Mouse (Mus musculus) megakaryocyte, embryonic 14.5 days (primary cell): ENCODE data around the gene Il1rl1. TPM values are rescaled to one million over a fixed set of nuclear protein-coding genes. Genes with fewer than 3 reads are reported as not detected.
A peak's percentile ranks its signal among the peaks of the same experiment; 100 is the strongest.

Experiments used
- H3K27me3 ChIP-seq: replicated peaks from 2 replicates; pipeline ENCODE3; 2012; ENCODE audit warnings: inconsistent platforms
- H3K36me3 ChIP-seq: replicated peaks from 2 replicates; pipeline ENCODE3; 2012; ENCODE audit warnings: low read length, inconsistent platforms, mixed read lengths
- H3K4me1 ChIP-seq: 2 replicates; pipeline ENCODE4 v1.6.1; 2012; ENCODE audit warnings: inconsistent platforms
- H3K4me3 ChIP-seq: replicated peaks from 2 replicates; pipeline ENCODE3; 2012; ENCODE audit warnings: moderate library complexity, mild to moderate bottlenecking, inconsistent platforms
- H3K9me3 ChIP-seq: 2 replicates; pipeline ENCODE4 v1.6.1; 2012; ENCODE audit warnings: inconsistent platforms
- FLI1 ChIP-seq: IDR thresholded peaks from 2 replicates; pipeline ENCODE4 v1.6.1; 2012; ENCODE audit warnings: low read length, inconsistent platforms, mixed read lengths
- GATA1 ChIP-seq: IDR thresholded peaks from 3 replicates; pipeline ENCODE4 v1.6.1; 2012; ENCODE audit warnings: mixed read lengths, low read length, inconsistent platforms, borderline replicate concordance
- polyA plus RNA-seq: library from polyadenylated mRNA; stranded (reverse); fragments of >175 nt; gene quantifications from 2 replicates; pipeline ENCODE4 v1.2.3, GENCODE M21; 2012; ENCODE audit warnings: low replicate concordance; ENCODE audit not compliant: insufficient read depth

Gene Il1rl1
- polyA plus RNA-seq: 0.48 TPM in 1 of 2 replicates, not detected in the other

DNA sequence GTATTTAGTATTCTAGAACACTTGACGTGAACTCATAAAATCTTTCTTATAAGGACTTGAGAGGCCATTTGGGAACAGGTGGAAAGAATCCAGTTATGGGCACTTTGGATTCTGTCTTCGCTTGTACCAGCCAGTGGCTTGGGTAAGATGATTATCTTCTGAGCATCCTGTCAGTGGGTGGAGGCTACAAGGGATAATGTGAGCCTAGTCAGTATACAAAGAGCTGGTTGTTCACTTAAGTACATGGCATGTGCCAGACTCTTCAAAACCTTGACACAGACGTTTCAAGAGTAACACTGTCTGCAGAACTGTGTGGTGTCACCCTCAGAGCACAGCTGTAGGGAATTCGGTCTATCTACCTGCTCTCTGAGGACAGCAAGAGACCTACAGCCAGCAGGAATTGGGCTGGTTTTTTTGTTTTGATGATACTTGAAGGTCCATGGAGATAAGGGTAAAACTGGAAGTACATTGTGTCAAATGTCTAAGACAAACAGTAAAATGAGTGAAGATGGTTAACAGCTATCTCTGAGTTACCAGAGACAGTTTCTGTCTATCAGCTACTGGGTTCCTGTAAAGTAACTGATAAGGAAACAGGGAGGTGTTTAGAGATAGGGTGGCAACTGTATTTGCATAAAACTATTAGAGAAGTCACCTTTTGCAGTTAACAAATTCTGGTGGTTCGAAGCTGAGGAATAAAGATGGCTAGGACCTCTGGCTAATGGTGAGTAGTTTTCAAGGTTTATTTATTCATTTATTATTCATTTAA, at the start of gene Il1rl1:
TSS of gene Il1rl1 (plus strand) at position 661 of the 766 bp plus-strand sequence.
- Histone ChIP-seq H3K4me1 (peaks cover 23% of the 10 kb centered on the region; the same call in 1 of the 2 replicates), H3K9me3 (no peaks in the 10 kb centered on the region), H3K4me3 (peak within 1 kb of the TSS; percentile 2), H3K36me3 (no peaks in the 10 kb centered on the region), H3K27me3 (peaks cover 2% of the 10 kb centered on the region)
- no peak for TF ChIP-seq GATA1
- TF ChIP-seq FLI1: no peak

GRCm38 (mm10) chr1:40380111-40380510, 49.3 kb upstream of the Il1rl1 start:
- Histone ChIP-seq H3K4me1 (peaks cover 8% of the 10 kb centered on the region; the same call in 1 of the 2 replicates), H3K9me3 (no peaks in the 10 kb centered on the region), H3K4me3 (no peak overlapping the region), H3K36me3 (no peaks in the 10 kb centered on the region), H3K27me3 (no peaks in the 10 kb centered on the region)
- no peak for TF ChIP-seq FLI1
- TF ChIP-seq GATA1: no peak

DNA sequence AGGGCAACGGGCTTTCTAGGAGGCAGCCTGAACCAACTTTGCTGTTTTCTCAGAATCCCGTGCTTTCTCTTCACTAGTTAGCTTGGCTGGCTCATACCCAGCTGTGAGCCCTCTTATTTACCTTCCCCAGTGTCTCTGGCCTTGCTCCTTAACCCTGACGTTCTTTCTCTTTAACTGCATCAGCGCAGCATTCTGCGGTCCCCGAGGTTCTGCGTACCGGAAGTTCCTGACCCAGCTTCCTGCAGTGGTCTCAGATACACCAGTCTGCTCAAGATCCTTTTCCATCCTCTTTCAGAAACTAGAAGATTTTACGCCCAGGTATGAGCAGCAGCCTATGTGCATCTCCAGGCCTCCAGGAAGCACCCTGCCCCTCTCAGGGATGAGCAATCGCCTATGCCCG, 48.4 kb upstream of the Il1rl1 start:
- H3K27me3 ChIP-seq: no peaks in the 10 kb centered on the region
- H3K9me3 ChIP-seq: no peaks in the 10 kb centered on the region
- peaks cover 8% of the 10 kb centered on the region; the same call in 1 of the 2 replicates for H3K4me1 ChIP-seq
- TF ChIP-seq FLI1: no peak
- TF ChIP-seq GATA1: no peak
- H3K36me3 ChIP-seq: no peaks in the 10 kb centered on the region
- no peak overlapping the region for H3K4me3 ChIP-seq

- H3K36me3 ChIP-seq: no peaks in the 10 kb centered on the region
- H3K9me3 ChIP-seq: no peaks in the 10 kb centered on the region
- no peak overlapping the region for H3K4me3 ChIP-seq
- H3K4me1 ChIP-seq: peaks cover 8% of the 10 kb centered on the region; the same call in 1 of the 2 replicates
- no peaks in the 10 kb centered on the region for H3K27me3 ChIP-seq
- TF ChIP-seq GATA1 (no peak), FLI1 (no peak)
These were observed 46.5 kb upstream of the Il1rl1 start for GRCm38 (mm10) chr1:40382841-40383240.

- H3K4me3 ChIP-seq: peak overlapping the region; percentile 54
- no peaks in the 10 kb centered on the region for H3K9me3 ChIP-seq
- TF ChIP-seq FLI1: no peak
- no peaks in the 10 kb centered on the region for H3K27me3 ChIP-seq
- no peaks in the 10 kb centered on the region for H3K36me3 ChIP-seq
- peaks cover 4% of the 10 kb centered on the region; the same call in 1 of the 2 replicates for H3K4me1 ChIP-seq
These were observed 44.3 kb upstream of the Il1rl1 start for GRCm38 (mm10) chr1:40384931-40385545.

DNA sequence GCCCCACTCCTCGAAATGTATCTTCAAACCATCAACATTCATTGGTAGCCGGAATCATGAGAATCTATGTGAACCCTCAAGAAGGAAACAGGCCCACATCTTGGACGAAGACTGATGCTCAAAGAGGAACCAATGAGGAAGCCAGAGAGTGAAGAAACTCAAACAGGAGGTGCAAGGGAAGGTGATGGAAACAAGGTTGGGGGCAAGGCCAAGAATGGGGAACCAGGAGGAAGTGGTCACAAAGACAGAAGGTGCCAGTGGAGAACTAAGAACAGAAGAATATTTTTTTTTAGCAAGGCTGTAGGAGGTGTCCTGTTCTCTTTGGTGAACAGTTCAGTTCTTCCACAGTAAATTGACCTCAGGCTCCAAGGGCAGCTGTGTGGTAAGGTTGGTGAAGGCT, 38.0 kb upstream of the Il1rl1 start:
- no peaks in the 10 kb centered on the region for H3K9me3 ChIP-seq
- no peaks in the 10 kb centered on the region for H3K36me3 ChIP-seq
- TF ChIP-seq FLI1 (no peak), GATA1 (no peak)
- no peak overlapping the region for H3K4me3 ChIP-seq
- no peaks in the 10 kb centered on the region for H3K27me3 ChIP-seq
- H3K4me1 ChIP-seq: peaks cover 22% of the 10 kb centered on the region

DNA sequence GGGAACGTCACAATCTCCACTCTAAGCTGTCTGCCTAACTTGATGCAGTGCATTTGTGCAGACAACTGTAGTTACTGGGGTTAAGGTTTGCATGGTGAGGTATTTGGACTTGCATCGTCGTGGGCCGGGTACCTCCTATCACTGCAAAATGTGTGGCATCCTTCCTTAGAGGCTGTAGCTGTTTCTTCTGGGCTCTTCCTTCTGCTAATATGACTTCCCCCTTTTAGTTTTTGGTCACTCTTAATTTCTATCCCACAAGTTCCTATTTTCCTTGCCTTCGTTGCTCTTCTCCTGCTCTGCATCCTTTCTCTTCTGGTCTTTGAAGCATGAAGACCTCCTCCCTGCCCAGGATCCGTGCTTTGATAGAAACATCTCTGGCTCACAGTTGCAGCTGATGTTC, 36.8 kb upstream of the Il1rl1 start:
- TF ChIP-seq FLI1 (no peak), GATA1 (no peak)
- no peaks in the 10 kb centered on the region for H3K27me3 ChIP-seq
- no peaks in the 10 kb centered on the region for H3K9me3 ChIP-seq
- H3K36me3 ChIP-seq: no peaks in the 10 kb centered on the region
- peaks cover 26% of the 10 kb centered on the region for H3K4me1 ChIP-seq
- peak overlapping the region; percentile 50 for H3K4me3 ChIP-seq

DNA sequence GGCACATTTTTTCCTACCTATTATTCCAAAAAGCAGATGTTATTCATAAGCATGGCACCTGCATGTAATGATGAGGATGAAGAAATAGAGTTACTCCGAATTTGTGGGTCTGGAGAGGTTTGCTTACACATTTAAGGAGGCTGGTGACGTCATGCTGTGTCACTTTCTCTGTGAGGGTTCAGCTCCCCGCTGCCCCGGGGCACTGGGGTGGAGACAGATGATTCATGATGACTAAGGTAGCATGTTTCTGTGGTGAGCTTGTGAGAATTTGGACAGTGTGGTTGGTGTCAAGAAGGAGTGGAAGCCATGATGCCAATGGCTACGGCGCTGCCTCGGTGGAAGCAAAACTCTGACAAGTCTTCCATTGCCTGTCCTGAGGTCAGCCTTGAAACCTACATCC, 36.2 kb upstream of the Il1rl1 start:
- TF ChIP-seq GATA1 (no peak), FLI1 (no peak)
- H3K4me3 ChIP-seq: peak overlapping the region; percentile 38
- peaks cover 26% of the 10 kb centered on the region for H3K4me1 ChIP-seq
- H3K27me3 ChIP-seq: no peaks in the 10 kb centered on the region
- H3K9me3 ChIP-seq: no peaks in the 10 kb centered on the region
- no peaks in the 10 kb centered on the region for H3K36me3 ChIP-seq

DNA sequence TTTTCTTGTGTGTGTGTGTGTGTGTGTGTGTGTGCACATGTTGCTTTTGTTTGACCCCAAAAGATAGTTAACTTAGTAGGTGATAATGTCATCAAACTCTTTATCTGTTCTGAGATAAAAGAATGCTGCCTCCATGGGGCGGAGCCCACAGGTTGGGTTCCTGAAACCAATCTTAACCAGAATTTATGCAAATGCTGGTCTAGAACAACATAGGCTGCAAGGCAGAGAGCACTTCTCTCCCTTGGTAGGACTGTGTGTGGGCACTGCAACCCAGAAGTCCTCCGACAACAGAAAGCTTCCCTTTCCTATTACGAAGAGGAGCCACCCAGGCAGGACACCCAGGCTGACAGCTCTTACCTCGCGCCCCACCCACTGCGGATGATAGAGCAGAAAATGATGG, 29.7 kb upstream of the Il1rl1 start:
- TF ChIP-seq GATA1 (no peak), FLI1 (no peak)
- no peak overlapping the region for H3K4me3 ChIP-seq
- H3K36me3 ChIP-seq: no peaks in the 10 kb centered on the region
- H3K4me1 ChIP-seq: peaks cover 18% of the 10 kb centered on the region
- H3K9me3 ChIP-seq: no peaks in the 10 kb centered on the region
- H3K27me3 ChIP-seq: no peaks in the 10 kb centered on the region

GRCm38 (mm10) chr1:40404682-40405081, 24.7 kb upstream of the Il1rl1 start:
- TF ChIP-seq FLI1 (no peak), GATA1 (no peak)
- H3K36me3 ChIP-seq: no peaks in the 10 kb centered on the region
- H3K4me3 ChIP-seq: no peak overlapping the region
- no peaks in the 10 kb centered on the region for H3K27me3 ChIP-seq
- H3K4me1 ChIP-seq: peaks cover 21% of the 10 kb centered on the region
- no peaks in the 10 kb centered on the region for H3K9me3 ChIP-seq

DNA sequence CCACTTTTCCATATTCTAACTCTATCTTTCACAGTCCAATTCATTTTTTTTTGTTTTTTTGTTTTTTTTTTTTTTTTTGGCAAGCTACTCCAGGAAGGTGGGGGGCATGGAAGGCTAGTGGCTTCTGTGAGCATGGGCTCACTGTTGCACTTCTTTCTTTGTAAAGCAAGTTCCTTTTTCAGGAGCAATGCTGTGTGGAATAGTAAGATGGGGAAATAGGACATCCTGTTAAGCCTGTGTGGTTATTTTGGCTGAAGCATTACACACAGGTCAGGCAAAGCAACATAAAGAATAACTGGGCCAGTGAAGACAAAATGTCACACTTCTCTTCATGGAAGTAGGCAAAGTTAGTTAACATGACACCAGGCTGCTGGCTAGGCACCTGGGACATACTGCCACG, 19.5 kb upstream of the Il1rl1 start:
- peaks cover 26% of the 10 kb centered on the region for H3K4me1 ChIP-seq
- H3K9me3 ChIP-seq: no peaks in the 10 kb centered on the region
- no peaks in the 10 kb centered on the region for H3K36me3 ChIP-seq
- H3K4me3 ChIP-seq: peak overlapping the region; percentile 7
- no peaks in the 10 kb centered on the region for H3K27me3 ChIP-seq
- TF ChIP-seq GATA1 (no peak), FLI1 (no peak)
